Mouse (Mus musculus): Measurements from ENCODE around the gene Mlh3.

Gene Mlh3

DNA sequence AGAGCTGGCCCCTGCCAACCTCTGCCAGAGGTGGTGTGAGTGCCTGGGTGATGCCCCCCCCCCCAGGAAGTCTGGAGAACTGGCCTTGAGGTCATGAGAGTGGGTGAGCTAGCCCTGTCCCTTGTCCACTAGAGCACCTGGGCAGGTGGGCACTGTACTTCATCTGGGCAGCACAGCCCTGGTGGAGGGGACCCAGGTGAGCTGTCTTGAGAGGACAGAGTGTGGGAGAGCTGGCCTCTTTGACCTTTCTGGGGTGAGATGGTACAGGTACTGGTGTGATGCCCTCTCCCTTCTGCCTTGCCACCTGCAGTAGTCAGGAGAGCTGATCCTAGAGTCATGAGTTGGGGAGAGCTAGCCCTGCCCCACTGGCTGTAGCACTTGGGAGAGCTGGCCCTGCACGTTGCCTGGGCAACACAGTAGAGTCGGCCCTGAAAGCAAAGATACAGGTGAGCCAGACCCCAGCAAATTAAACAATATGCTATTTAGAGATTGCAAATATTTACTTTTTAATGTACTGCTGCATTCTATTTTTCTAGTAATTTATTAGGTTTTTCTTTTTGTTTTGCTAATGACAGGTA lies 52.6 kb downstream of the Mlh3 start:
- no peak for TF ChIP-seq GATA4 (IDR thresholded peaks at IDR 0.05; ENCODE audit: insufficient replicate concordance, low read length)

DNA sequence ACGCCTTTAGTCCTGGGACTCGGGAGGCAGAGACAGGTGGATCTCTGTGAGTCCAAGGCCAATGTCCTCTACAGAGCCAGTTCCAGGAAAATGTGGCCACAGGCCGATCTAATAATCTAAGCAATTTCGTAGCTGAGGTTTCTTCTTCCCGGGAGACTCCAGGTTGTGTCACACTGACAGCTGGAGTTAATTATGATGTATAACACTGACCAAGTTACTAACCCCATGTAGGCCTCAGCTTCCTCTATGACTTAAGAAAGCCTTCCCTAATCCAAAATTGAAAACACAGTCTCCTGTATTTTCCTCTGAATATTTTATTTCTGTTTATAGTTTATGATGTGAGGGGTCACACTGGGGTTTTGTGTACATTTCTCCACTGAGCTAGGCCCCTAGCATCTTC lies 55.4 kb downstream of the Mlh3 start:
- TF ChIP-seq GATA4 (IDR thresholded peaks at IDR 0.05; ENCODE audit: insufficient replicate concordance, low read length): no peak

DNA sequence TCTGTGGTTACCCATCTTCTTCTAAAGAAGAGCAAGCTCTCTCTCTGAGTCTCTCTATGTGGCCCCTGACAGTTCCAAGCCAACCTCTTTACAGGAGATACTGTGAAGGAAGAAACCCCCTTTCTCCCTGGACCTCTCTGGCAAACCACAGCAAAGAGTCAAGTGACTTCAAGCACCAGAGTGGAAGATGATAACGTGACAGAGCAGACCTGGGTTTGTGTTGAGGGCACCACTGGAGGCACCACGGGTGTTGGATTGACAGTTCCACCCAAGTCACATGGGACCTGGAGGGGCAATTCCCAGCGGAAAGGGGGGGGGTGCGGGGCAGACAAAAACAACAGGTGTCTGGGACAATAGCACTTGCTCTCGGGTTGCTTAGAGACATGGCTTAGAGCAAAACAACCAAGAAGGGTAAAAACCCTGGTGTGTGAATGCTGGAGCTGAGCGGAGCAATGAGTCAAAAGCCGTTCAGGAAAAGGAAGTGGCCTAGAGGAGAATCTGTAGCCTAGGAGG lies 61.7 kb downstream of the Mlh3 start:
- TF ChIP-seq GATA4 (IDR thresholded peaks at IDR 0.05; ENCODE audit: insufficient replicate concordance, low read length): no peak

DNA sequence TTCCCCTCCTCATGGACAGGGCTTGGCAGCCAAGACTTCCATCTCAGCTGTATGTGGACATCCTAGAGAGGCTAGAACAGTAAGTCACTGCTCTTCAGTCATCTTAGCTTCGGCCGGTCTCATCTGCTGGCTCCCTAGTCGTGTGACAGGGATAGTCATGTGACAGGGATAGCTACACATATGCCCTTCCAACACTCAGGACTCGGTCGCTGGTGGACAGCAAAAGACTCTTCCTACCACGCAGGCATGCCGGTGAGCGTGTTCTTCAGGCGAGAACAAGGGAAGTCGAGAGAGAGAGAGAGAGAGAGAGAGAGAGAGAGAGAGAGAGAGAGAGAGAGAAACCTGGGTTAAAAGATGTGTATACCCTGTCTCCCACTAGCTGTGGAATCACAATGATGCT lies 65.0 kb downstream of the Mlh3 start:
- no peak for TF ChIP-seq GATA4 (IDR thresholded peaks at IDR 0.05; ENCODE audit: insufficient replicate concordance, low read length)

DNA sequence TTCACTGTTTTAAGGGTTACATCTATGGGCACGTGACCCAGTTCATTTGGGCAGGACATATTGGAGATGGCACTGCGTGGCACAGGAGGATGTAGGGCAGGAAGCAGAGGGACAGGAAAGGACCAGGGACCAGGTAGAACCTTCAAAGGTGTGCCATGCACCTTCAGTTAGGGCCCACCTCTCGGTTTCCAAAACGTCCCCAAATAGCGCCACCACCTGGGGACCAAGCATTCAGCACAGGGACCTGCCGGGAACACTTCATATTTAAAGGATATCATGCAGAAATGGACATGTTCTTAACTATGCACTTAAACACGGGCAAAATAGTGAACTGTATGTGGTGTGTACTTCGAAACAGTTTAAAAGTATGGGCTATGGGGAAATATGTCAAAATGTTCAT lies 66.3 kb downstream of the Mlh3 start:
- no peak for TF ChIP-seq GATA4 (IDR thresholded peaks at IDR 0.05; ENCODE audit: insufficient replicate concordance, low read length)

DNA sequence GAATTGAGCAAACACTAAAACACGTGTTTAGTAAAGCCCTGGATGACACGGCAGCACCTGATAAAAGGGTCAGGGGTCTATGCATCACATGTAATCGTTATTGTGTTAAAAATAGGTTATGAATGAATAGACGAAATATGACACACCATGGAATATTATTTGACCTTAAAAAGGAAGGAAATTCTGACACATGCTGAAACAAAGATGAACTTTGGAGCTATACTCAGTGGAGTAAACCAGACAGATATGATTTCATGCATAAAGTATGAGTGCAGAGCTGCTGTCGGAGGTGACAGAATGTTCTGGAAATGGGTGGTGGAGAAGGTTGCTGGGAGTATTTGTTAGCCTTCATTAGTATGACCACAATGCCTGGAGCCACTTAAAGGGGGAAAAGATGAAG lies 66.7 kb downstream of the Mlh3 start:
- no peak for TF ChIP-seq GATA4 (IDR thresholded peaks at IDR 0.05; ENCODE audit: insufficient replicate concordance, low read length)

DNA sequence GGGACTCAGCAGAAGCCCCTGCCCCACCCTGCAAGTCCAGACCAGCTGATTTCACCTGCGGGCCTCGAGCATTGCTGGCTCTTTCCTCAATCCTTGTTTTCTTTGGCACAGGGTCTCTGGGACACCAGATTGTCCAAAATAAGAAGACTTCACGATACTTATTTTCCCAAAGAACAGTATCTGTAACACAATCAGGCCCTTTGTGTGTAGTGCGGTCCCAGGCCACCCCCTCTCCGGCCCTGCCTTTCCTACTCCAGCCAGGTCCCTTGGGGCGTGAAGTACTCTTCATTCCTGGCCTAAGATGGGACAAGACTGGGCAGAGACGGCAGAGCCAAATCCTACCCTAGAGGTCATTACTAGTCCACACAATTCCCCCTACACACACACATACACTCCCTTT lies 68.2 kb downstream of the Mlh3 start:
- TF ChIP-seq GATA4 (IDR thresholded peaks at IDR 0.05; ENCODE audit: insufficient replicate concordance, low read length): no peak

DNA sequence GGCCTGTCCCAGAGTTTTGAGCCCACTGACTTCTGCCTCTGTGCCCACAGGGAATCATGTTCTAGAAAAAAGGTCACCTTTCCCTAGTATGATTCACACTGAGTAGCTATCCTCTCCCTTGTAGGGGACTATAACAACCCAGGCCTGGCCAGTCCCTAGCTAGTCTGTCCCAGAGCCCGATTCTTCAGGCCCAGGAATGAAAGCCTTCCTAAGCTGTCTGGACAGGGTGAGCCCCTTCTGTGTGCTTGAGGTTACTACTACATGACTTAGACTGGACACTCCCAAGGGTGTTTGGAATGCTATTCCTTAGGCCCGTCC lies 68.6 kb downstream of the Mlh3 start:
- no peak for TF ChIP-seq GATA4 (IDR thresholded peaks at IDR 0.05; ENCODE audit: insufficient replicate concordance, low read length)

DNA sequence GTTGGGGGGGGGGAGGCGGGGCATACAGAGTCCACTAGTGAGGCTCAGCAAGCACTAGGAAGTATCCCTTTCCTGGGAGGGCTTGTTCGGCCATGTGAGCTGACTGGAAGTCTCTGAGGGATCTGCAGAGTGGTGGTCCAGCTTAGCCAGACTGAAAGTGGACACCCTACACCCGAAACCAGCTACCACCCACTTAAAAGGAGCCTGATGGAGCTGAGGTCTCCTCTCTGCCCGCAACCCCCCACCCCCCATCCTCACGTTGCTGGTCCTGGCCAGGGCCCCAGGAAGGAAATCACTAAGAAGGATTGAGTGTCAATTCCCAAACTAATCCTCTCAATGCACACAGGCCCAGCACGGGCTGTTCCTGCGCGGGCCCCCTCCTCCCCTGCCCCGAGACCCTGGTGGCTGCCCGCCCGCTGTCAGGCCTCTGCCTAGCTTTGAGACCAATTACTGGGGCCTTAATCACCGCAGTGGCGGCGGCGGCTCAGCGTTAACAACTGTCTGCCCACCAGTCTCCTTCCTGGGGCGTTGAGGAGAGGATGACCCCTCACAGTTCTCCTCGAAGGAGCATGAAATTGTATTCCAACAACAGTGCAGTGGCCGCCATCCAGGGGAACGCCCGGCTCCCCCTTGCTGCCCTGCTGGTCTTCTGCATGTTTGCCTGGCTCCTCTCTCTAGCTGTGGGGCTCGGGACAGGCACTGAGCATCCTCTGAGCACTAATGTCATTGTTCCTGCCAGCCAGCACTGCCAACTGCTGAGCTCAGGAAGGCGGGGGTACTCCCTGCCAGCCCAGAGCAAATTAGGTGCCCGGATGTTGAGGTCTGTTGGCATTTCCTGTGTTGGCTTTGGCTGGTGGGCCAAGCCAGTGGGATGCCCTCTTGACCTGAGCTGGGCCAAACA lies 69.2 kb downstream of the Mlh3 start:
- no peak for TF ChIP-seq GATA4 (IDR thresholded peaks at IDR 0.05; ENCODE audit: insufficient replicate concordance, low read length)

DNA sequence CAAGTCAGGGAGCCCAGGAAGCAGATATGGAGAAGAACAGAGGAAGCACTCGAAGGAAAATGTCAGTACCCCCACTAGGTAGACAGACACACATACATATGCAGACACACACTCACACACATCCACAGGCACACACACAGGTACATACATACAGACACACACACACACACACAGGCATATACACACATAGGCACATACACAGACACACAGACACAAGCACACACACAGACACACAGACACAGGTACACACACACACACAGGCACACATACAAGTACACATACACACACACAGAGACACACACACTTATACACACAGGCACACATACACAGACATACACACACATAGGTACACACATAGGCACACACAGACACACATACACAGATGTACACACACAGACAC lies 70.4 kb downstream of the Mlh3 start:
- TF ChIP-seq GATA4 (IDR thresholded peaks at IDR 0.05; ENCODE audit: insufficient replicate concordance, low read length): no peak

DNA sequence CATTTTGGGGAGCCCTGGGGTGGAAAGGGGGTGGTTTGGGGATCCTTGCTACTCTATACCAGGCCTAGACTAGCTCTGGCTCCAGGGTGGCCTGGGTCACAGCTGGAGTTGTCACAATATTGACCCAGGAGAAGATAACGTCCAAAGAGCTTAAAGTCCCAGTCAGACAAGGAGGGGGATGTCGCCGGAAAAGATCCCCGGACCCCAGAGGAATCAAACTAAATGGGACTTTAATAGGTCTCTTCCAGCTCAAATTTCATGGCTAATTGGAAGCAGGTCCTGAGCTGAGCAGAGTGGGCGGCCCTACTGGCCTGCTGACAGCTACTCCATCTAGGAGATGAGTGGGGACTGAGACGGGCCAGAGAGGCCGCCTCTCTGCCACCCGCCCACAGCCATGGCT lies 72.5 kb downstream of the Mlh3 start:
- TF ChIP-seq GATA4 (IDR thresholded peaks at IDR 0.05; ENCODE audit: insufficient replicate concordance, low read length): no peak

DNA sequence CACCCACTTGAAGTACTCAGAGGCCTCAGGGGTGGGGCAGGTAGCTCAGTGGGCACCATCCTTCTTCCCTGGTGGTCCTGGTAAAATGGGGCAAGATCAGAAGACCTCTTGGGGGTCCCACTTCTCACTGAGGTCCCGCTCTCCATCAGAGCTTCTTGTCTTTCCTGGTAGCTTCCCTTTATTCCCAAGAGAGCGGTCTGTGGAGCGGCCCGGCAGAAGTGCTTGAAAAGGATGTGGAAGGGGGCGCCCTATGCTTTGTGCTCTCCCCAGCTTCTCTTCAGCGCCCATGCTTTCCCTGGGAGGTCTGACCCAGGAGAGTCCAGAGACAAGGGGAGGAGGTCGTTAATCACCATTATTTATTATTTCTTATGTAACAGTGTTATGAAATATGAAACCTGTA lies 73.0 kb downstream of the Mlh3 start:
- TF ChIP-seq GATA4 (IDR thresholded peaks at IDR 0.05; ENCODE audit: insufficient replicate concordance, low read length): no peak

DNA sequence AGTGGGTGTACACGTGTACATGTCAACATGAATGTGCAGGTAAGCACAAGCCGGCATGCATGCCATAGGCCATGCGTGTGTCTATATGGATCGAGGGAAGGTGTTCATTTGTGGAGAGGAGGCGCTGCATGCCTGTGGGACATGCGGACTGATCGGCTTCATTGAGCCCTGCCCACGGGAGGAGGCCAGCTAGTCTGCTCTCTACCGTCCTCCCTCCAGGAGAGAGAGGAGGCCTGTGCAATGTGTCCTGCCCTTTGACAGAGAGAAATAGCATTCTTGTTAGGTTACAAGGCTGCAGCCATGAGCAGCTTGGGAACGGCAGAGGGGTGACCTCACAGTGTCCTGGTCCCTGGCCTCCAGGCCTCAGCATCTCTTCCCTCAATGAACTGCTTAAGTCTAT lies 74.2 kb downstream of the Mlh3 start:
- no peak for TF ChIP-seq GATA4 (IDR thresholded peaks at IDR 0.05; ENCODE audit: insufficient replicate concordance, low read length)

DNA sequence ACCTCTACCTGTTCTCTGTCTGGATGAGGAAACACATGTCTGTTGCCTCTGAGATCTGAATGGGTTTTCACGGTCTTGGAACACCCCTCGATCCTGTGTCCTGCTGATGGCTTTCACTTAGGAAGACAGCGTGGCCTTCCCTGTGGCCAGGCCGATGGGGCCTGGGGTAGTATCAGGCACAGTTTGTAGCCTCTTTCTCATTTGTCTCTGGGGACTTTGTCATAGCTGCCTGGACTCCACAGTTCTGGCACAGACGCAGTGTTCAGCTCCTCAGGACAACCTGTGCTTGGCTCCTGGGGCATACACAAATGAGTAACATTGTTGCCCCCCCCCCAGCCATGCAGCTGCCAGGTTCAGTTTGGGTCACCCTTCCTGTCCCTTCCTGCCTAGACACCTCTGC lies 75.3 kb downstream of the Mlh3 start:
- TF ChIP-seq GATA4 (IDR thresholded peaks at IDR 0.05; ENCODE audit: insufficient replicate concordance, low read length): no peak

DNA sequence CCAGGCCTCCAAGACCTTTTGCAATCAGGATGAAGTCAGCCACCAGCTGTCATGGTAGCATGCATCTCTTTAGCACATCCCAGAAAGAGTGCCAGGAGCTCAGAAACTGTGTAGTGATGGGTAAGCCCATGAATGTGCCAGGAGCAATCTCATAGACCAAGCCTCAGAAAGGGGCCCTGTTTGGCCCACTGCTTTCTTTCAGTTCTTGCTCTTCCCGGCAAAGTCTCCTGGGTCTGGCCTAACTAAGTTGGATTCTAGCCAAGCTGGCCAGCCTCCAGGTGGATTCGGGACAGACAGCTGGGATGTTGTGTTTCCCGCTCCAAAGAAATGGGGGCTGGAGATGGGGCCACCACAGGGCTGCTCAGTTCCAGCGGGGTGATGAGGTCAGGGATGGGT lies 75.8 kb downstream of the Mlh3 start:
- no peak for TF ChIP-seq GATA4 (IDR thresholded peaks at IDR 0.05; ENCODE audit: insufficient replicate concordance, low read length)

DNA sequence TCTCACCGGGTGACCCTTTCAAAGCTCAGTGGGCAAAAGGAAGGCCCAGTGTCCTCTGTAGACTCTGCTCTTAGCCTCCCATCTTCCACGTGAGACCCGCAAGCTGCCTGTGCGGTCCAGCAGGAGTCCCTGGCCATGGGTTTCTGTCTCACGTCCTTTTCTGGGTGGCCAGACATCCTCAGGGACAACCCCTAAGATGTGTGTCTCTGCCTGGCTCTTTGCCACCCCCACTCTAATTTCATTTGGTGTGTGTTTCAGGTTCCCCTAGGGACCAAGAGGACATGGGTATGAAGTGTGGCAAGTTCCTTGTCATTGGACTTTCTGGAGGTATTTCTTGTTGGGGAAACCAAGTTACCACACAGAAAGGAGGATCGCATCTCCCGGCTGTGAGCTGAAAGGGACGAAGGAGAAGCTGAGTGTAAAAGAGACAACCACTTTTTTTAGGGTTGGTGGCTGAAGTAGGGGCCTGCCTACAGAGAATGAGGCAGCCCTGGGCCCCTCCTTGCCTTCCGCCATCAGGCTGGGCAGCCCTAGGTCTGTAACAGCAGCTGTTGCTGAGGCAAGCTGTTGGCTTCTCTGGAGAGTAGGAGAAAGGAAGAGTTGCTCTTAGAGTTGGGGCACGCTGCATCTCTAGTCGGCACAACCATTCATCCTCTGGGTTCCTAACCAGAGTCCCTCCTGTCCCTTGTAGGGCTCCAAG lies 76.3 kb downstream of the Mlh3 start:
- no peak for TF ChIP-seq GATA4 (IDR thresholded peaks at IDR 0.05; ENCODE audit: insufficient replicate concordance, low read length)
